Mouse (Mus musculus) heart, embryonic 12.5 days (tissue): ENCODE measurements at regions not wholly inside any gene's neighbourhood (a gene's known extent, or its start where the extent isn't known, plus 50 kb on each side); places are given as distances from the start of the nearest gene placed in this dataset.

Experiments
- ATAC-seq: fragments of 200-750 bp; cut with Nextera tagmentation; 2 replicates; pipeline ENCODE4 v1.8.0; 2017; ENCODE audit warnings: moderate TSS enrichment, moderate library complexity; ENCODE audit not compliant: insufficient number of reproducible peaks, low FRiP score
- H3K27ac ChIP-seq: fragments of 300-500 bp; sonication (generic); 2 replicates; pipeline ENCODE4 v1.5.1; 2016; ENCODE audit warnings: mild to moderate bottlenecking, moderate library complexity; ENCODE audit not compliant: poor library complexity, severe bottlenecking
- H3K27me3 ChIP-seq: fragments of 300-500 bp; sonication (generic); replicated peaks from 2 replicates; pipeline ENCODE4 v1.6.1; 2016; ENCODE audit warnings: mild to moderate bottlenecking, moderate library complexity
- H3K36me3 ChIP-seq: fragments of 300-500 bp; sonication (generic); 2 replicates; pipeline ENCODE4 v1.6.1; 2016; ENCODE audit warnings: mild to moderate bottlenecking, moderate library complexity
- H3K4me1 ChIP-seq: fragments of 300-500 bp; sonication (generic); replicated peaks from 2 replicates; pipeline ENCODE4 v1.6.1; 2016; ENCODE audit warnings: mild to moderate bottlenecking
- H3K4me2 ChIP-seq: fragments of 300-500 bp; sonication (generic); 2 replicates; pipeline ENCODE4 v1.6.1; 2016; ENCODE audit warnings: mild to moderate bottlenecking, moderate library complexity
- H3K4me3 ChIP-seq: fragments of 300-500 bp; sonication (generic); 2 replicates; pipeline ENCODE4 v1.5.1; 2016; ENCODE audit warnings: mild to moderate bottlenecking
- H3K9ac ChIP-seq: fragments of 300-500 bp; sonication (generic); 2 replicates; pipeline ENCODE4 v1.6.1; 2016; ENCODE audit warnings: mild to moderate bottlenecking, moderate library complexity
- H3K9me3 ChIP-seq: fragments of 300-500 bp; sonication (generic); replicated peaks from 2 replicates; pipeline ENCODE4 v1.6.1; 2016; ENCODE audit warnings: mild to moderate bottlenecking, moderate library complexity
- WGBS: fragments of 180-500 bp; shearing (Covaris S2); methylation state at CpG from one replicate; pipeline ENCODE4 v1.1.7; 2016; 5-methylcytosine and 5-hydroxymethylcytosine counted together

- peaks cover 5% of the 10 kb centered on the region; the same call in 1 of the 2 replicates for H3K27me3 ChIP-seq
- no peak overlapping the region for H3K4me2 ChIP-seq
- H3K4me1 ChIP-seq: 0 out of 2 replicates have a peak, but pooled peaks cover 4% of the 10 kb centered on the region
- ATAC-seq: no peak
- H3K9ac ChIP-seq: no peak overlapping the region
- H3K27ac ChIP-seq: no peak overlapping the region
- H3K36me3 ChIP-seq: no peaks in the 10 kb centered on the region
- no peak overlapping the region for H3K4me3 ChIP-seq
- 63% methylated on average over 6 of the region's 6 CpGs for WGBS
- no peaks in the 10 kb centered on the region for H3K9me3 ChIP-seq
These were observed 139.6 kb upstream of the Mgmt start for GRCm38 (mm10) chr7:136754821-136755220.

- H3K27me3 ChIP-seq: peaks cover 14% of the 10 kb centered on the region
- ATAC-seq: no peak
- H3K4me3 ChIP-seq: no peak overlapping the region
- no peak overlapping the region for H3K27ac ChIP-seq
- no peak overlapping the region for H3K4me2 ChIP-seq
- no peak overlapping the region for H3K9ac ChIP-seq
- H3K9me3 ChIP-seq: 0 out of 2 replicates have a peak, but pooled peaks cover 4% of the 10 kb centered on the region
- 0 out of 2 replicates have a peak, but pooled peaks cover 4% of the 10 kb centered on the region for H3K4me1 ChIP-seq
- 45% methylated on average over 7 of the region's 7 CpGs for WGBS
- no peaks in the 10 kb centered on the region for H3K36me3 ChIP-seq
These were observed 129.4 kb upstream of the Mgmt start for GRCm38 (mm10) chr7:136765026-136765425.

GRCm38 (mm10) chr7:136767231-136767630, 127.2 kb upstream of the Mgmt start:
- H3K36me3 ChIP-seq: no peaks in the 10 kb centered on the region
- ATAC-seq: no peak
- H3K4me1 ChIP-seq: 0 out of 2 replicates have a peak, but pooled peaks cover 4% of the 10 kb centered on the region
- 0 out of 2 replicates have a peak, but pooled peaks cover 4% of the 10 kb centered on the region for H3K9me3 ChIP-seq
- no peak overlapping the region for H3K27ac ChIP-seq
- no peak overlapping the region for H3K4me2 ChIP-seq
- 57% methylated on average over 9 of the region's 9 CpGs for WGBS
- H3K4me3 ChIP-seq: no peak overlapping the region
- H3K27me3 ChIP-seq: peaks cover 14% of the 10 kb centered on the region
- no peak overlapping the region for H3K9ac ChIP-seq

GRCm38 (mm10) chr7:136780708-136781107, 113.7 kb upstream of the Mgmt start:
- ATAC-seq: no peak
- no peaks in the 10 kb centered on the region for H3K4me1 ChIP-seq
- no peaks in the 10 kb centered on the region; the same call in 1 of the 2 replicates for H3K27me3 ChIP-seq
- H3K9me3 ChIP-seq: no peaks in the 10 kb centered on the region
- H3K4me2 ChIP-seq: no peak overlapping the region
- H3K36me3 ChIP-seq: no peaks in the 10 kb centered on the region
- H3K9ac ChIP-seq: no peak overlapping the region
- 87% methylated on average over 11 of the region's 11 CpGs for WGBS
- no peak overlapping the region for H3K27ac ChIP-seq
- no peak overlapping the region for H3K4me3 ChIP-seq

GRCm38 (mm10) chr7:136791162-136791561, 103.3 kb upstream of the Mgmt start:
- 90% methylated on average over 2 of the region's 2 CpGs for WGBS

GRCm38 (mm10) chr7:136792131-136792530, 102.3 kb upstream of the Mgmt start:
- Histone ChIP-seq H3K4me3 (no peak overlapping the region), H3K27ac (no peak overlapping the region), H3K27me3 (0 out of 2 replicates have a peak, but pooled peaks cover 4% of the 10 kb centered on the region), H3K4me1 (no peaks in the 10 kb centered on the region), H3K9ac (no peak overlapping the region), H3K9me3 (no peaks in the 10 kb centered on the region), H3K4me2 (no peak overlapping the region), H3K36me3 (no peaks in the 10 kb centered on the region)
- 75% methylated on average over 5 of the region's 5 CpGs for WGBS
- ATAC-seq: no peak

More at GRCm38 (mm10) chr7:136791162-136791561, 103.3 kb upstream of the Mgmt start:
- H3K4me2 ChIP-seq: no peak overlapping the region
- H3K9ac ChIP-seq: no peak overlapping the region
- H3K4me3 ChIP-seq: no peak overlapping the region
- no peaks in the 10 kb centered on the region for H3K36me3 ChIP-seq
- ATAC-seq: no peak
- H3K27me3 ChIP-seq: 0 out of 2 replicates have a peak, but pooled peaks cover 4% of the 10 kb centered on the region
- no peak overlapping the region for H3K27ac ChIP-seq
- no peaks in the 10 kb centered on the region for H3K4me1 ChIP-seq
- H3K9me3 ChIP-seq: no peaks in the 10 kb centered on the region

GRCm38 (mm10) chr7:136796415-136796814, 98.0 kb upstream of the Mgmt start:
- Histone ChIP-seq H3K4me1 (peaks cover 5% of the 10 kb centered on the region), H3K36me3 (no peaks in the 10 kb centered on the region), H3K27me3 (peaks cover 7% of the 10 kb centered on the region; the same call in 1 of the 2 replicates), H3K9ac (no peak overlapping the region), H3K4me3 (no peak overlapping the region), H3K4me2 (no peak overlapping the region), H3K9me3 (no peaks in the 10 kb centered on the region), H3K27ac (no peak overlapping the region)
- no peak for ATAC-seq

- Histone ChIP-seq H3K36me3 (no peaks in the 10 kb centered on the region), H3K4me1 (peaks cover 5% of the 10 kb centered on the region), H3K27ac (no peak overlapping the region), H3K9ac (no peak overlapping the region), H3K4me2 (no peak overlapping the region), H3K27me3 (peaks cover 7% of the 10 kb centered on the region; the same call in 1 of the 2 replicates), H3K9me3 (no peaks in the 10 kb centered on the region), H3K4me3 (no peak overlapping the region)
- ATAC-seq: no peak
- 55% methylated on average over 11 of the region's 11 CpGs for WGBS
These were observed 96.5 kb upstream of the Mgmt start for GRCm38 (mm10) chr7:136797780-136798435.

DNA sequence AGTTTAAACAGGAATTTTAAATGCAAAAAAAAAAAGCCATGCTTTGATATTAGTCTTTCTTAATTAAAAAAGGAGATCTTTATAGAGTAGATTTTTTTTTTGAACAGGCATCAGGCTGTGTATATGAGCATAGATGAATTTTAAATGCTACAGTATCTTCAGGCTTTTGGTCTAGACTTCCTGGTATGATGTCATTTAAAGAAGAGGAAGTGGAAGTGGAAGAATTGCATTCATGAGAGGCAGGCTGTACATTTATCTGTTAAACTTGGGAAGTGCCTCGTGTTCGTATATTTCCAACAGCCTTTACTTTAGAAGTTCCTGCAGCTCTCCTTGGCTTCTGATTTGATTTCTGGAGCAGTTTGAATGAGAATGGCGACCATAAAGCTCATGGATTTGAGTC, 95.8 kb upstream of the Mgmt start:
- 59% methylated on average over 3 of the region's 3 CpGs for WGBS
- no peak overlapping the region for H3K4me3 ChIP-seq
- H3K36me3 ChIP-seq: no peaks in the 10 kb centered on the region
- H3K9ac ChIP-seq: no peak overlapping the region
- H3K4me1 ChIP-seq: peaks cover 5% of the 10 kb centered on the region
- no peak overlapping the region for H3K27ac ChIP-seq
- ATAC-seq: no peak
- no peak overlapping the region for H3K4me2 ChIP-seq
- no peaks in the 10 kb centered on the region for H3K9me3 ChIP-seq
- peaks cover 5% of the 10 kb centered on the region; the same call in 1 of the 2 replicates for H3K27me3 ChIP-seq

DNA sequence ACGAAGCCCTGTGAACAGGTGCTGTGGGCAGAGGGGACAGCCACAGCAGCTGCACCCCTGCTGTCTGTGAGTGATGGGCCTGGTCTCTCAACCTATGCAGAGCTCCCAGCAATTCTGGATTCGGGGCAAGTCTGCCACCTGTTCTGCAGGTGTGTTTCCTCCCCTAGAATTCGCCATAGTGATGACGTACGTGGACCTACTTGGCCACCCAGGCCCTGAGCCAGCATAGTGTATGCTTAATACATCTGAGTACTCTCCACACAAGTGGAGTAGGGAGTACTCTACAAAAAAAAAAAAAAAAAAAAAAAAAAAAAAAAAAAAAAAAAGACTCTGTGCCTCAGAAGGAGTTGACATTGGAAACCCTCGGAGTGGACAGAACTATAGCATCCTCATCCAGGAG, 87.3 kb upstream of the Mgmt start:
- no peak overlapping the region for H3K4me2 ChIP-seq
- no peak for ATAC-seq
- no peak overlapping the region for H3K4me3 ChIP-seq

GRCm38 (mm10) chr7:136807968-136808367, 86.4 kb upstream of the Mgmt start:
- no peak overlapping the region for H3K27ac ChIP-seq
- H3K4me2 ChIP-seq: no peak overlapping the region
- H3K4me1 ChIP-seq: no peaks in the 10 kb centered on the region
- no peak for ATAC-seq
- no peak overlapping the region for H3K4me3 ChIP-seq
- H3K36me3 ChIP-seq: no peaks in the 10 kb centered on the region
- H3K27me3 ChIP-seq: peaks cover 5% of the 10 kb centered on the region; the same call in 1 of the 2 replicates
- H3K9me3 ChIP-seq: peaks cover 4% of the 10 kb centered on the region
- H3K9ac ChIP-seq: no peak overlapping the region

More for the DNA sequence above, 87.3 kb upstream of the Mgmt start:
- H3K9me3 ChIP-seq: peaks cover 4% of the 10 kb centered on the region
- H3K4me1 ChIP-seq: no peaks in the 10 kb centered on the region
- no peak overlapping the region for H3K27ac ChIP-seq
- no peaks in the 10 kb centered on the region; the same call in 1 of the 2 replicates for H3K27me3 ChIP-seq
- WGBS: 91% methylated on average over 6 of the region's 6 CpGs
- H3K36me3 ChIP-seq: no peaks in the 10 kb centered on the region
- H3K9ac ChIP-seq: no peak overlapping the region

DNA sequence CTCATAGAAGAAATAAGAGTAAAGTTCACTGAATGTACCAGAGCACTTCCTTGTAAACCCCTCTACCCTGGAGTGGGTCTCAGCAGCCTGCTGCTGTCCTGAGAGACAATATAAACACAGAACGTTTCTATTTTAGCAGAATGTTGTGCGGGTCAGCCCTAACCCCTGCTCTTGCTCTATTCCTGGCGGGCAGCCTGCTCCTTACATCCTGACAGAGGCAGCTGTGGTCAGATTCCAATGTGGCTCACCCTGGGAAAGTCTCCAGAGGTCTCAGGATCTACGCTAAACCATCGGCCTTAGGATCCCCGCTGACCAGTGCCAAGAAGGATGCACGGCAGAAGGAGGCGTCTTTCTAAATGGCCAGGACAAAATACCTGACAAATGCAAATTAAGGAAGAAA, 84.8 kb upstream of the Mgmt start:
- no peaks in the 10 kb centered on the region for H3K36me3 ChIP-seq
- peaks cover 4% of the 10 kb centered on the region for H3K9me3 ChIP-seq
- ATAC-seq: no peak
- WGBS: 66% methylated on average over 8 of the region's 8 CpGs
- H3K4me3 ChIP-seq: no peak overlapping the region
- no peak overlapping the region for H3K27ac ChIP-seq
- H3K27me3 ChIP-seq: peaks cover 14% of the 10 kb centered on the region; the same call in 1 of the 2 replicates
- H3K4me2 ChIP-seq: no peak overlapping the region
- no peaks in the 10 kb centered on the region for H3K4me1 ChIP-seq
- no peak overlapping the region for H3K9ac ChIP-seq
